Mouse (Mus musculus) kidney, embryonic 15.5 days (tissue): Measurements from ENCODE around the gene Epha10. TPM values are rescaled to one million over a fixed set of nuclear protein-coding genes. Genes with fewer than 3 reads are reported as not detected.
"Not testable (repeated sequence)": the region's sequence is repeated elsewhere in the genome, so short reads cannot be mapped to it uniquely, and the experiment has no call there.

Experiments
- ATAC-seq: fragments of 200-750 bp; cut with Nextera tagmentation; replicated peaks from 2 replicates; pipeline ENCODE4 v1.8.0; 2017; ENCODE audit warnings: moderate TSS enrichment; ENCODE audit not compliant: low FRiP score
- H3K27ac ChIP-seq: fragments of 300-500 bp; sonication (generic); 2 replicates; pipeline ENCODE4 v1.5.1; 2015; ENCODE audit warnings: mild to moderate bottlenecking, inconsistent platforms
- H3K27me3 ChIP-seq: fragments of 300-500 bp; sonication (generic); 2 replicates; pipeline ENCODE4 v1.6.1; 2015; ENCODE audit warnings: inconsistent platforms
- H3K36me3 ChIP-seq: fragments of 300-500 bp; sonication (generic); 2 replicates; pipeline ENCODE4 v1.6.1; 2015; ENCODE audit warnings: inconsistent platforms
- H3K4me1 ChIP-seq: fragments of 300-500 bp; sonication (generic); 2 replicates; pipeline ENCODE4 v1.6.1; 2015; ENCODE audit warnings: inconsistent platforms
- H3K4me2 ChIP-seq: fragments of 300-500 bp; sonication (generic); 2 replicates; pipeline ENCODE4 v1.6.1; 2015; ENCODE audit warnings: moderate library complexity, mild to moderate bottlenecking, inconsistent platforms
- H3K4me3 ChIP-seq: fragments of 300-500 bp; sonication (generic); replicated peaks from 2 replicates; pipeline ENCODE4 v1.5.1; 2015; ENCODE audit warnings: mild to moderate bottlenecking, inconsistent platforms
- H3K9ac ChIP-seq: fragments of 300-500 bp; sonication (generic); 2 replicates; pipeline ENCODE4 v1.6.1; 2015; ENCODE audit warnings: mild to moderate bottlenecking, inconsistent platforms
- H3K9me3 ChIP-seq: fragments of 300-500 bp; sonication (generic); replicated peaks from 2 replicates; pipeline ENCODE4 v1.6.1; 2016; ENCODE audit warnings: inconsistent platforms
- WGBS: fragments of 180-500 bp; shearing (Covaris S2); methylation state at CpG from one replicate; pipeline ENCODE4 v1.1.7; 2015; ENCODE audit warnings: mixed read lengths; 5-methylcytosine and 5-hydroxymethylcytosine counted together
- polyA plus RNA-seq: library from polyadenylated mRNA; unstranded; fragments of >200 nt; fragmentation: Nextera tagmentation; extraction: Ambion mirVana; gene quantifications from 2 replicates; pipeline ENCODE4 v1.2.1, GENCODE M21; 2015

The Epha10 gene
- polyA plus RNA-seq, 1 experiment from 2014 or later: 0.21 TPM

GRCm38 (mm10) chr4:124899906-124900305 is 19.2 kb downstream of the Epha10 start:
- Histone ChIP-seq H3K9me3 (no peaks in the 10 kb centered on the region), H3K4me1 (peaks cover 3% of the 10 kb centered on the region), H3K27ac (no peak overlapping the region), H3K4me3 (no peak overlapping the region), H3K4me2 (no peak overlapping the region), H3K9ac (no peak overlapping the region), H3K36me3 (no peaks in the 10 kb centered on the region), H3K27me3 (peaks cover 74% of the 10 kb centered on the region)
- ATAC-seq: no peak
- WGBS: 57% methylated on average over 5 of the region's 5 CpGs

DNA sequence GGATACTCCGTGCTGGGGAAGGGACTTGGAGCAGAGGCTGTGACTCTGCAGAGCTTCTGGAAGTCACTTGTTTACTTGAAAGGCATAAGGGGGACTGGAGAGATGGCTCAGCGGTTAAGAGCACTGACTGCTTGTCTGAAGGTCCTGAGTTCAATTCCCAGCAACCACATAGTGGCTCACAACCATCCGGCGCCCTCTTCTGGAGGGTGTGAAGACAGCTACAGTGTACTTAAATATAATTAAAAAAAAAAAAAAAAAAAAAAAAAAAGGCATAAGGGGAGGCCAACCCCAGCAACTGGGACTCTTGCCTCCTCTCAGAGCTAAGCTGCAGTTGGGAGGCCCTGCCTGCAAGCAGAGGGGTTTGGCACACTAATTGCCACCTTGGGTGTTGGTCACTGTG is 24.7 kb downstream of the Epha10 start:
- Histone ChIP-seq H3K4me1 (peaks cover 12% of the 10 kb centered on the region), H3K36me3 (no peaks in the 10 kb centered on the region), H3K4me3 (no peak overlapping the region), H3K9ac (no peak overlapping the region), H3K27ac (no peak overlapping the region), H3K27me3 (peaks cover 31% of the 10 kb centered on the region), H3K4me2 (no peak overlapping the region), H3K9me3 (no peaks in the 10 kb centered on the region)
- 69% methylated on average over 4 of the region's 4 CpGs for WGBS
- no peak; the same call in 1 of the 2 replicates for ATAC-seq

GRCm38 (mm10) chr4:124905971-124906822 is 25.5 kb downstream of the Epha10 start:
- peaks cover 12% of the 10 kb centered on the region for H3K4me1 ChIP-seq
- no peaks in the 10 kb centered on the region for H3K36me3 ChIP-seq
- peak; percentile 62 for ATAC-seq
- H3K27ac ChIP-seq: no peak overlapping the region
- H3K9ac ChIP-seq: no peak overlapping the region
- H3K4me3 ChIP-seq: peak overlapping the region; percentile 32
- H3K27me3 ChIP-seq: peaks cover 30% of the 10 kb centered on the region
- WGBS: 11% methylated on average over 21 of the region's 21 CpGs
- H3K4me2 ChIP-seq: peak overlapping the region; percentile 56
- no peaks in the 10 kb centered on the region for H3K9me3 ChIP-seq

GRCm38 (mm10) chr4:124928102-124928501 is 47.4 kb downstream of the Epha10 start:
- H3K4me2 ChIP-seq: no peak overlapping the region
- H3K9me3 ChIP-seq: no peaks in the 10 kb centered on the region
- no peak overlapping the region for H3K4me3 ChIP-seq
- no peaks in the 10 kb centered on the region for H3K27me3 ChIP-seq
- H3K9ac ChIP-seq: no peak overlapping the region
- WGBS: 94% methylated on average over 5 of the region's 5 CpGs
- H3K4me1 ChIP-seq: no peaks in the 10 kb centered on the region
- no peak overlapping the region for H3K27ac ChIP-seq
- no peak for ATAC-seq
- peaks cover 82% of the 10 kb centered on the region for H3K36me3 ChIP-seq

- Histone ChIP-seq H3K4me3 (peak within 1 kb of the TSS; percentile 82), H3K4me2 (peak within 1 kb of the TSS; percentile 89), H3K9me3 (no peaks in the 10 kb centered on the region), H3K36me3 (peaks cover 28% of the 10 kb centered on the region), H3K27me3 (no peaks in the 10 kb centered on the region), H3K9ac (peak within 1 kb of the TSS; percentile 82), H3K27ac (peak within 1 kb of the TSS; percentile 54; the same call in 1 of the 2 replicates), H3K4me1 (peaks cover 24% of the 10 kb centered on the region)
- WGBS: 0% methylated on average over 52 of the region's 52 CpGs
- ATAC-seq: peak; percentile 99
These were observed 56.1 kb downstream of the Epha10 start, which contains the start of gene 9930104L06Rik for GRCm38 (mm10) chr4:124936613-124937471. Gene 9930104L06Rik (plus strand): TSS chr4:124937048.

DNA sequence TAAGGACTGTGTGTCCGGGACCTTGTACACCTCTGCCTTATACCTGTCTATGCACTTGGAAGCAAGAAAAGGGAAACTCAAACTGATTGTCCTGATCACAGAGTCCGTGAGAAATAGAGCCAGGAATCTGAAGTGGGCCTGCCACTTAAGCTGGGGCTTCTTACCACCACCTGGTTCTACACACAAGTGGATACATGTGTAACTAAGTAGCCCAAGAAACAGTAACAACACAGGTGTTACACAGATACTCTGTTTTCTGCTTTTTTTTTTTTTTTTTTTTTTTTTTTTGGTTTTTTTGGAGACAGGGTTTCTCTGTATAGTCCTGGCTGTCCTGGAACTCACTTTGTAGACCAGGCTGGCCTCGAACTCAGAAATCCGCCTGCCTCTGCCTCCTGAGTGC is 58.5 kb downstream of the Epha10 start, which contains the start of gene Cdca8:
TSS of gene Cdca8 (minus strand) at position 101 of the 400 bp plus-strand sequence.
- WGBS: 96% methylated on average over 4 of the region's 4 CpGs
- ATAC-seq: not testable (repeated sequence)
- 0 out of 2 replicates have a peak within 1 kb of the TSS, but pooled peaks have one; percentile 82 for H3K4me3 ChIP-seq

GRCm38 (mm10) chr4:124943022-124943421 is 62.3 kb downstream of the Epha10 start:
- H3K36me3 ChIP-seq: peaks cover 37% of the 10 kb centered on the region
- H3K4me3 ChIP-seq: no peak overlapping the region
- WGBS: 5% methylated on average over 4 of the region's 4 CpGs
- ATAC-seq: no peak
- no peak overlapping the region for H3K27ac ChIP-seq
- peaks cover 1% of the 10 kb centered on the region for H3K4me1 ChIP-seq
- H3K4me2 ChIP-seq: no peak overlapping the region
- no peaks in the 10 kb centered on the region for H3K9me3 ChIP-seq
- peaks cover 5% of the 10 kb centered on the region; the same call in 1 of the 2 replicates for H3K27me3 ChIP-seq
- H3K9ac ChIP-seq: no peak overlapping the region

More for the DNA sequence above, 58.5 kb downstream of the Epha10 start, which contains the start of gene Cdca8:
- peaks cover 24% of the 10 kb centered on the region for H3K4me1 ChIP-seq
- H3K27me3 ChIP-seq, H3K9ac ChIP-seq, H3K27ac ChIP-seq, H3K9me3 ChIP-seq: not testable (repeated sequence)
- peak within 1 kb of the TSS; percentile 89; the same call in 1 of the 2 replicates for H3K4me2 ChIP-seq
- peaks cover 37% of the 10 kb centered on the region for H3K36me3 ChIP-seq

DNA sequence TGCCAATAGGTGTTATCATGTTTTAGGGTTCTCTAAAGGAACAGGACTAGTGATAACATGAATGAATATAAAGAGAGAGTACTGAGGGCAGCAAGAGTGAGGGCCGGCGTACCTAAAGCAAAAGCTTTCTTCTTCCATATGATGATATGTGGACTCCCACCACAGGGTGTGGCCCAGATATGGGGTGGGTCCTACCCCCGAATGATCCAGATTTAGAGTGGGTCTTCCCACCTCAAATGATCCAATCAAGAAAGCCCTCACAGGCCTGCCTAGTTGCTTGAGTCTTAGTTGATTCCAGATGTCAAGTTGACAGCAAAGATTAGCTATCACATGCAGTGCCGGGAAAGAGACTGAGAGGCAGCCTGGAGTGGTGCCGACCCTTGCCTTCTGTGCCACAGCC is 63.1 kb downstream of the Epha10 start:
- H3K9ac ChIP-seq: no peak overlapping the region
- H3K27ac ChIP-seq: no peak overlapping the region
- no peak overlapping the region for H3K4me3 ChIP-seq
- no peaks in the 10 kb centered on the region for H3K4me1 ChIP-seq
- H3K36me3 ChIP-seq: peaks cover 32% of the 10 kb centered on the region
- H3K4me2 ChIP-seq: no peak overlapping the region
- no peak for ATAC-seq
- WGBS: 88% methylated on average over 5 of the region's 5 CpGs
- no peaks in the 10 kb centered on the region for H3K9me3 ChIP-seq
- H3K27me3 ChIP-seq: peaks cover 6% of the 10 kb centered on the region; the same call in 1 of the 2 replicates

DNA sequence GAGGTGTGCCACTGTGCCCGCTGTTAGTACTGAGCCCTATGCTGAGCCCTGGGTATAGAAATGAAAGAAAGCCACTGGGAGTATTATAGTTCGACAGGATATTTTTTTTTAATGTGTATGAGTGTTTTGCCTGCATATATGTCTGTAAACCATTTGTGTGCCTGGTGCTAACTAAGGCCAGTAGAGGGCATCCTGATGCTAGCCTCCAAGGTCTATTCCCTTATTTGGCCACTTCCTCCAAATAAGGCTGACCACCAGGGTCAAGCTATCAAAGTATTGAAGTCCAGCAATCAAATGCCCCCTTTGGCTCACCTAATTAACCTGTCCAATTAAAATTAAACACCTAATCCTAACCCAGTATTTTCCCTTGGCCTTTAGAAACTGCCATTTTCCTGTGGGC is 64.3 kb downstream of the Epha10 start:
- no peak for ATAC-seq
- no peaks in the 10 kb centered on the region for H3K9me3 ChIP-seq
- peaks cover 6% of the 10 kb centered on the region for H3K4me1 ChIP-seq
- H3K4me2 ChIP-seq: no peak overlapping the region
- peaks cover 9% of the 10 kb centered on the region; the same call in 1 of the 2 replicates for H3K27me3 ChIP-seq
- no peak overlapping the region for H3K4me3 ChIP-seq
- peaks cover 22% of the 10 kb centered on the region for H3K36me3 ChIP-seq
- H3K27ac ChIP-seq: no peak overlapping the region
- WGBS: 53% methylated on average over 2 of the region's 2 CpGs
- H3K9ac ChIP-seq: no peak overlapping the region

DNA sequence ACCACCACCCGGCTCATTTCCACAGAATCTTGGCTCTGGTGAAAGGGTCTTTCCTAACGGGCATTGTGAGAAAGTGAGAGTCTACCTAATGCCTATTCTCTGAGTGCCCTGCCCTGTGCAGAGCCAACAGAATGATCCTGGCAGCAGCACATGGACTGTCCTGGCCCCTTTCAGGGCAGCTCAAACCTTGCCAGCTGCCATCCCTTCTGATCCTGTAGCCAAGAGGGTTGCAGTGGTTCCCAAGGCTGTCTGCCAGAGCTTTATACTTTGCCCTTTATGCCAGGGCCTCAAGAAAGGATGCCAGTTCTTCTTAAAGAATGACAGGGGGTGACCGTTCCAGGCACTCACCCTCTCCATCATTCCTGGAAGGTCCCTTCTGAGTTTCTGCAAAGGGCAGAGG is 68.8 kb downstream of the Epha10 start:
- H3K4me2 ChIP-seq: 0 out of 2 replicates have a peak overlapping the region, but pooled peaks have one; percentile 26
- no peak overlapping the region for H3K9ac ChIP-seq
- H3K36me3 ChIP-seq: no peaks in the 10 kb centered on the region
- H3K9me3 ChIP-seq: no peaks in the 10 kb centered on the region
- peaks cover 19% of the 10 kb centered on the region for H3K27me3 ChIP-seq
- no peak for ATAC-seq
- H3K4me3 ChIP-seq: no peak overlapping the region
- no peak overlapping the region for H3K27ac ChIP-seq
- 86% methylated on average over 3 of the region's 3 CpGs for WGBS
- H3K4me1 ChIP-seq: peaks cover 25% of the 10 kb centered on the region

- no peaks in the 10 kb centered on the region for H3K36me3 ChIP-seq
- peak overlapping the region; percentile 26 for H3K4me2 ChIP-seq
- H3K27me3 ChIP-seq: peaks cover 23% of the 10 kb centered on the region
- peak overlapping the region; percentile 70 for H3K27ac ChIP-seq
- peaks cover 25% of the 10 kb centered on the region for H3K4me1 ChIP-seq
- H3K4me3 ChIP-seq: no peak overlapping the region
- 26% methylated on average over 21 of the region's 21 CpGs for WGBS
- peak; percentile 80 for ATAC-seq
- H3K9ac ChIP-seq: no peak overlapping the region
- H3K9me3 ChIP-seq: no peaks in the 10 kb centered on the region
These were observed 69.7 kb downstream of the Epha10 start for GRCm38 (mm10) chr4:124950181-124951035.
